Mouse (Mus musculus) stomach, embryonic 14.5 days (tissue): ENCODE measurements around the gene Asb3. TPM values are rescaled to one million over a fixed set of nuclear protein-coding genes. Genes with fewer than 3 reads are reported as not detected.
"Not testable (repeated sequence)": the region's sequence is repeated elsewhere in the genome, so short reads cannot be mapped to it uniquely, and the experiment has no call there.

Experiments used
- ATAC-seq: fragments of 200-750 bp; cut with Nextera tagmentation; 2 replicates; pipeline ENCODE4 v1.8.0; 2017; ENCODE audit warnings: low read depth, moderate TSS enrichment; ENCODE audit not compliant: insufficient number of reproducible peaks, insufficient read depth, low FRiP score
- H3K27ac ChIP-seq: fragments of 300-500 bp; sonication (generic); 2 replicates; pipeline ENCODE4 v1.5.1; 2014; ENCODE audit warnings: mild to moderate bottlenecking, low read length, moderate library complexity, mixed read lengths
- H3K27me3 ChIP-seq: fragments of 300-500 bp; sonication (generic); 2 replicates; pipeline ENCODE4 v1.6.1; 2014; ENCODE audit warnings: low read length, control low read depth, mixed read lengths; ENCODE audit not compliant: control insufficient read depth, insufficient read depth
- H3K36me3 ChIP-seq: fragments of 300-500 bp; sonication (generic); 2 replicates; pipeline ENCODE4 v1.6.1; 2014; ENCODE audit warnings: mild to moderate bottlenecking, control low read depth, low read length, moderate library complexity, mixed read lengths; ENCODE audit not compliant: control insufficient read depth, insufficient read depth
- H3K4me1 ChIP-seq: fragments of 300-500 bp; sonication (generic); 2 replicates; pipeline ENCODE4 v1.6.1; 2014; ENCODE audit warnings: low read length, control low read depth, mixed read lengths; ENCODE audit not compliant: control insufficient read depth, insufficient read depth
- H3K4me2 ChIP-seq: fragments of 300-500 bp; sonication (generic); replicated peaks from 2 replicates; pipeline ENCODE4 v1.6.1; 2014; ENCODE audit warnings: low read depth, low read length, control low read depth
- H3K4me3 ChIP-seq: fragments of 300-500 bp; sonication (generic); 2 replicates; pipeline ENCODE4 v1.5.1; 2014; ENCODE audit warnings: low read depth, low read length, control low read depth
- H3K9ac ChIP-seq: fragments of 300-500 bp; sonication (generic); replicated peaks from 2 replicates; pipeline ENCODE4 v1.6.1; 2014; ENCODE audit warnings: low read depth, mild to moderate bottlenecking, control low read depth, low read length, moderate library complexity, mixed read lengths
- H3K9me3 ChIP-seq: fragments of 300-500 bp; sonication (generic); 2 replicates; pipeline ENCODE4 v1.6.1; 2016; ENCODE audit warnings: low read depth, low read length, control low read depth; ENCODE audit not compliant: control insufficient read depth
- WGBS: fragments of 180-500 bp; shearing (Covaris S2); extraction: QIAGEN DNeasy Blood & Tissue Kit; methylation state at CpG from one replicate; pipeline ENCODE4 v1.1.7; 2014; 5-methylcytosine and 5-hydroxymethylcytosine counted together
- polyA plus RNA-seq: library from polyadenylated mRNA; unstranded; fragments of >200 nt; fragmentation: Nextera tagmentation; extraction: Ambion mirVana; gene quantifications from 2 replicates; pipeline ENCODE4 v1.2.1, GENCODE M21; 2014

Asb3 gene
- polyA plus RNA-seq, 1 experiment from 2014 or later: 35.8 TPM

GRCm38 (mm10) chr11:31017466-31017865 is 132.2 kb downstream of the Asb3 start:
- not testable (repeated sequence) for ATAC-seq, H3K9me3 ChIP-seq, H3K4me3 ChIP-seq, H3K27ac ChIP-seq, H3K4me2 ChIP-seq, H3K27me3 ChIP-seq, H3K36me3 ChIP-seq, H3K9ac ChIP-seq, H3K4me1 ChIP-seq
- 71% methylated on average over 15 of the region's 15 CpGs for WGBS

GRCm38 (mm10) chr11:31034958-31035357 is 149.7 kb downstream of the Asb3 start:
- H3K4me2 ChIP-seq: no peak overlapping the region
- no peak for ATAC-seq
- no peak overlapping the region for H3K9ac ChIP-seq
- H3K4me3 ChIP-seq: no peak overlapping the region
- 98% methylated on average over 4 of the region's 4 CpGs for WGBS
- H3K4me1 ChIP-seq: no peaks in the 10 kb centered on the region
- no peaks in the 10 kb centered on the region for H3K27me3 ChIP-seq
- H3K36me3 ChIP-seq: no peaks in the 10 kb centered on the region
- no peak overlapping the region for H3K27ac ChIP-seq
- H3K9me3 ChIP-seq: no peaks in the 10 kb centered on the region

- no peak overlapping the region for H3K27ac ChIP-seq
- no peak overlapping the region for H3K9ac ChIP-seq
- no peaks in the 10 kb centered on the region for H3K4me1 ChIP-seq
- no peak overlapping the region for H3K4me3 ChIP-seq
- H3K9me3 ChIP-seq: no peaks in the 10 kb centered on the region
- 93% methylated on average over 10 of the region's 10 CpGs for WGBS
- 0 out of 2 replicates have a peak, but pooled peaks have one; percentile 14 for ATAC-seq
- H3K36me3 ChIP-seq: no peaks in the 10 kb centered on the region
- no peak overlapping the region for H3K4me2 ChIP-seq
- H3K27me3 ChIP-seq: no peaks in the 10 kb centered on the region
These were observed 204.8 kb downstream of the Asb3 start for GRCm38 (mm10) chr11:31089973-31090372.

GRCm38 (mm10) chr11:31090478-31090978 is 205.3 kb downstream of the Asb3 start:
- H3K36me3 ChIP-seq: no peaks in the 10 kb centered on the region
- no peak for ATAC-seq
- H3K27me3 ChIP-seq: no peaks in the 10 kb centered on the region
- H3K4me3 ChIP-seq: no peak overlapping the region
- no peak overlapping the region for H3K27ac ChIP-seq
- WGBS: 79% methylated on average over 3 of the region's 3 CpGs
- H3K9me3 ChIP-seq: no peaks in the 10 kb centered on the region
- H3K9ac ChIP-seq: no peak overlapping the region
- no peak overlapping the region for H3K4me2 ChIP-seq
- H3K4me1 ChIP-seq: no peaks in the 10 kb centered on the region

GRCm38 (mm10) chr11:31099519-31099918 is 214.3 kb downstream of the Asb3 start:
- H3K9ac ChIP-seq, H3K27ac ChIP-seq, H3K4me3 ChIP-seq, H3K4me2 ChIP-seq, H3K9me3 ChIP-seq, H3K4me1 ChIP-seq, H3K36me3 ChIP-seq, H3K27me3 ChIP-seq, ATAC-seq: not testable (repeated sequence)

GRCm38 (mm10) chr11:31102188-31102587 is 217.0 kb downstream of the Asb3 start:
- WGBS: 89% methylated on average over 2 of the region's 2 CpGs
- Histone ChIP-seq H3K27me3 (no peaks in the 10 kb centered on the region), H3K9ac (no peak overlapping the region), H3K4me3 (no peak overlapping the region), H3K27ac (no peak overlapping the region), H3K4me1 (no peaks in the 10 kb centered on the region), H3K4me2 (no peak overlapping the region), H3K9me3 (no peaks in the 10 kb centered on the region), H3K36me3 (no peaks in the 10 kb centered on the region)
- ATAC-seq: no peak

GRCm38 (mm10) chr11:31105364-31105763 is 220.1 kb downstream of the Asb3 start:
- Histone ChIP-seq H3K9me3 (no peaks in the 10 kb centered on the region), H3K9ac (no peak overlapping the region), H3K4me2 (no peak overlapping the region), H3K27me3 (no peaks in the 10 kb centered on the region), H3K4me3 (no peak overlapping the region), H3K27ac (no peak overlapping the region), H3K36me3 (no peaks in the 10 kb centered on the region), H3K4me1 (no peaks in the 10 kb centered on the region)
- WGBS: 88% methylated on average over 5 of the region's 5 CpGs
- no peak for ATAC-seq

GRCm38 (mm10) chr11:31126964-31127363 is 241.7 kb downstream of the Asb3 start:
- WGBS: 68% methylated on average over 1 of the region's 1 CpGs
- H3K27ac ChIP-seq, H3K9ac ChIP-seq, H3K9me3 ChIP-seq, H3K27me3 ChIP-seq, H3K4me1 ChIP-seq, H3K36me3 ChIP-seq, H3K4me2 ChIP-seq, H3K4me3 ChIP-seq, ATAC-seq: not testable (repeated sequence)

- not testable (repeated sequence) for H3K4me2 ChIP-seq, H3K9me3 ChIP-seq, H3K4me3 ChIP-seq, H3K27me3 ChIP-seq, H3K27ac ChIP-seq, ATAC-seq, H3K9ac ChIP-seq, H3K4me1 ChIP-seq, H3K36me3 ChIP-seq
- WGBS: 75% methylated on average over 4 of the region's 4 CpGs
These were observed 248.5 kb downstream of the Asb3 start for GRCm38 (mm10) chr11:31133726-31134125.
